Mouse (Mus musculus): ENCODE results near the gene Gpm6b. TPM values are rescaled to one million over a fixed set of nuclear protein-coding genes. Genes with fewer than 3 reads are reported as not detected.

Gpm6b gene
- polyA plus RNA-seq, 1 experiment from 2014 or later = 260 TPM

Other genes with a start within 250 kb of the Gpm6b start
- gene Gemin8, start 68.5 kb upstream of the Gpm6b start, polyA plus RNA-seq (2015; fragmentation: Nextera tagmentation; extraction: Ambion mirVana) = 6.2 and 10.0 TPM in 2 replicates
- 73.8 and 85.2 TPM in 2 replicates for gene Trappc2, start 201.7 kb downstream of the Gpm6b start, polyA plus RNA-seq (2015; fragmentation: Nextera tagmentation; extraction: Ambion mirVana)
- gene Ofd1, start 201.8 kb downstream of the Gpm6b start, polyA plus RNA-seq (2015; fragmentation: Nextera tagmentation; extraction: Ambion mirVana) = 5.7 and 5.9 TPM in 2 replicates
- 51.6 and 52.7 TPM in 2 replicates for gene Rab9, start 241.0 kb downstream of the Gpm6b start, polyA plus RNA-seq (2015; fragmentation: Nextera tagmentation; extraction: Ambion mirVana)

All from neural tube, embryonic 15.5 days (tissue).